Mouse (Mus musculus) embryo, embryonic 10.5 days (tissue): ENCODE measurements around the gene Dpysl4.

ENCODE experiments used
- DNase-seq: peaks from one replicate; pipeline ENCODE4 v3.0.0-alpha.2; 2015; ENCODE audit warnings: low spot score

Gene Dpysl4

DNA sequence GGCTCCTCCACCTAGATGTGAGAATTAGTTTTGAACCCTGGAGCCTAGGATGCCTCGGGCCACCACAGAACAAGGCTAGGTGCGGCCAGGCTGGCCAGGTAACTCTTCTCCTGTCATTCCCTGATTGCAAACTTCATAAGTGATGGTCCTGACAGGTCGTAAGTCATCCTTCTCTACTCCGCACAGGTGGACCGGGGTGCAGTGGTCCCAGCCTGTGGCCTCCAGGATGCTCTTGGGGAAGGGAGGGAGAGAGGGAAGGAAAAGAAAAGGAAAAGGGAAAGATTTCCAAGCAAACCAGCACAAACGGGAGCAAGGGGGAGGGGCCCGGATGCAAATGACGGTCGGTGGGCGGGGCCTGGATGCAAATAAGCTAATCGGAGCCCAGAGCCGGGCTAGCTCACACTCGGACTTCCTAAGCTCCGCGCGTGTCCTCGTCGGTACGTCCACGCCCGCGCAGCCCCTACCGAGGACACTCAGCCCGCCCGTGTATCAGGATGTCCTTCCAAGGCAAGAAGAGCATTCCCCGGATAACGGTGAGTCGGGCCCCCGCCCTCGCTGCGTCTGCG lies at the start of gene Dpysl4:
Gene Dpysl4 (plus strand): TSS at position 373 of the 566 bp plus-strand sequence.
- DNase-seq: peak; percentile 93

DNA sequence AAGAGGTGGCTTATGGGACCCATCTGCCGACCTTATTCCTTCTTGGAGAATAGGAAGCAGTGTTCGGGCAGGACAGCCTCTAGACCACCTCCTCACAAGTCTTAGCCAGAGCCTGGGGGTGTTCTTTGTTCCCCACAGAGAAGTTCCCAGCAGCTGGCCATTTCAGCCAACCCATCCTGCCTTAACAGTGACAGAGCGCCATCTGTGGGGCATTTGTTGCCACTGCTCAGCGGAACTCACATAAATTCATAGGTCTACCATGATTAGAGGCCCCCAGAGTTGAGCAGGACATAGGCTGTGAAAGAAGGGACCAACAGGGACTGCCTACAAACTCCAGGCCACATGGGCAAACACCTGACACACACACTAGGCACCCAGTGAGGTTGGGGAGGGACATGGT lies 22.4 kb upstream of the Dpysl4 start:
- peak; percentile 53 for DNase-seq

DNA sequence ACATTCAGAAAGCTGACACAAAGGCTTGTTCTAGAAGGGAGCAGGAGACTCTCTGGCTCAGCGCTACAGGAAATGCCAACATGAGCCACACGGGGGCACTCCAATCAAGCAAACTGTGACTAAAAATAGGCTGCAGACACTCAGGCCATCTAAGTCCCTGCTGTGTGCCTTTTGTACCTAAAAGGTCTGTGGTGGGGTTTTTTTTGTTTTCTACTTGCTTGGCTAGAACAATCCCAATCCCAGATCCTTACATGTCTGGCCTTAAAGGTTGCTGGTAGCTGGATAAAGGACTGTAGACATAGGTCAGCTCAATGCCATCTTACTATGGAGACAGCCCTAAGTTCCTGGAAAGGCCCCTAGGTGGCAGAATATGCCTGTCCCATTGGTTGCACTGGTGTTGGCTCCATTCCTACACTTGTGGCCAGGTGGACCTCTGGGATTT lies 17.6 kb upstream of the Dpysl4 start:
- peak; percentile 90 for DNase-seq

DNA sequence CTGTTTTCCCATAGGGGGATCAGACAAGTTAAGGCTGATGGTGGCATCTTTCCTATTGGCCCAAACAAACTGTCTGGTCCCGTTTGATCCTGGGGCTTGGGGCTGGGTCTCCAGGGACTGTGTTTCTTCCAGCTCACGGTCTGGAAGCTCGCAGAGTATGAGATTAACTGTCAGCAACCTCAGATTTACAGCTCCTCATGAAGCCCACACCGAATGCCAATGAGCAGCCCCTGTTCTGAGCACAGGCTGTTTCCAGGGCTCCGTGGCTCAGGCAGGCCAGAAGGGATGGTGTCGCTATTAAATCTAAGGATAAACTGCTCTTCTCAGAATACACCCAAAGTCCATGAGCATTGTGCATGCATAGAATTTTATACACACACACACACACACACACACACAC lies 11.6 kb upstream of the Dpysl4 start:
- peak; percentile 49 for DNase-seq

DNA sequence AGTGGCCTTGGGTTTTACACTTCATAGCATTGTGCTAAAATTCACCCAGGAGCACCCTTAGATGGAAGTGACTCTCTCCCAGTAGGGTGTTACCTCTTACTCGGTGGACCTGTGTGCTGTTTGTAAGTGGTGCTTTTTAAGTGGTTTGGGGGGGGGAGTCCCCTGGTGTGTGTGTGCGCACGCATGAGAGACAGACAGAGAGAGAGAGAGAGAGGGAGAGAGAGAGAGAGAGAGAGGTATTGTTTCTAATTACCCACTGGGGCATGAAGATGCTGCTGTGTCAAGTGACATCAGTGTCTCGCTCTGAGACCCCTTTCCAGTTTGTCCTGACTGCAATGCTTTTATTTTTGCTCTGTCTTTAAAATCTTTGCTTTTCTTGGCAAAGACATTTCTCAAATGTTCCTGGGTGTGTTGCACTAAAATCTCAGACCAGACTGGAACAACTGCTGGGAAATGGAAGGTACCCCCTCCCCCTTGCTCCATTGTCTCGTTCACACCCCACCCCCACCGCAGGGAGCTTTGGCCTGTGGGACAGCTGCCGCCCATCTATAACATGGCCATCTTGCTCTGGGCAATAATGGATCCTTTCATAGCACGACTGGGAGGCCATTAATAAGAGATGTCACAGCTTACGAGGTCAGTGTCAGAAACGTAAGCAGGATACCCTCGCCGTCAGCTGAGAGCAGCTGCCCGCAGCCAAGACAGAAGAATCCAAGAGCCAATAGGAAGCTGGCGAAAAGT lies 10.6 kb upstream of the Dpysl4 start:
- peak; percentile 72 for DNase-seq

DNA sequence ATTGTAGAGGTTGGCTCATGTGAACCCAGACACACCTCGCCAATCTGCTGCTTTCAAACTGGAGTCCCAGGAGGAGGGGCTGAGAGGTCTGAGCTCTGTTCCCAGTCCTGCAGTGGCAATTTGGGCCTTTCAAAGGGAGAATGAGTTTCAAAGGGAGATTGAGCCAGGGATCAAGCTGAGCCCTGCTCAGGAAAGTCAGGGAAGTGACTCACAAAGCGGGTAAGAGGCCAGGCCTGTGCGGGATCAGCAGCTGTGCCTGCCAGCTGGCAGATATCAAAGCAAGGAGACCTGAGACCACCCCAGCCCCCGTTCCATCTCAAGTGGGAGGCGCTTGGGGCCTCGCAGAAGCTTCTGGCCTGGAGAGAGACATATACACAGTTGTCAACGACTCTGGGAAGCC lies 8.5 kb upstream of the Dpysl4 start:
- peak; percentile 51 for DNase-seq

DNA sequence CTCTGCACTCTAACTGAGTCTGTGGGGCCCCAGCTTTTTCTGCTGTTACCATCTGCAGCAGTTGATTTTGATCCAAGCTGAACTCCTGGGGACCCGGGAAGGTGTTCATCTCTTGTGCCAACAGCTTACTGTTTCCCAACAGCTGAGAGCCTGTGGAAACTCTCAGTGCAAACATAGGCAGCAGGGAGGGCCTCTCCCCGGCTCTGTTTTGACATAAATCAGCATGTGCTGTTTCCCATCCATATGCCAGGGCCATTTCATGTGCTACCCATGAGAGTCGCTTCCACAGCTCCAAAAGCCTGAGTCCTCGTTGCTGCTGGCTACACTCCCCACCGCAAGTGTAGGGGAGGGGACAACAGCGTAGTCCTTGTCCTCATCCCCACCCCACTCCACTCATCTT lies 7.6 kb upstream of the Dpysl4 start:
- no peak for DNase-seq

DNA sequence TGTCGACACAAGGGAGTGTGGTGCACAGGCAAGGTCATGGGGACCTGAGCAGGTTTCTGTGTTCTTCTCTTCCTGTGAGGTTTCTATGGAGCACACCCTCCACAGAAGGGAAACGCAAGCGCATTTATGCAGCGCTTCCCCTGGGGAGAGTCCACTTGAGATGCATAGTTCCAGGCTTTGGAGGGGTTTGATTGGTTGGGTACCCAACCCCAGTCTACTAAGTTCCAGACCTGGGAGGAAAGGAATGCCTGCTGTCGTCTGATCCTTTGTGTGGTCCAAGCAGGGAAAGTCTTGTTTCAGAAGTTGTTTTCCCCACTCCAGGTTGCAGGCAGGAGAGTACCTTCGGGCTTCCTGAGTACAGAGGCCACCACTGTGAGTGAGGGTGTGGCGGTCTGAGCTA lies 6.7 kb upstream of the Dpysl4 start:
- DNase-seq: no peak

DNA sequence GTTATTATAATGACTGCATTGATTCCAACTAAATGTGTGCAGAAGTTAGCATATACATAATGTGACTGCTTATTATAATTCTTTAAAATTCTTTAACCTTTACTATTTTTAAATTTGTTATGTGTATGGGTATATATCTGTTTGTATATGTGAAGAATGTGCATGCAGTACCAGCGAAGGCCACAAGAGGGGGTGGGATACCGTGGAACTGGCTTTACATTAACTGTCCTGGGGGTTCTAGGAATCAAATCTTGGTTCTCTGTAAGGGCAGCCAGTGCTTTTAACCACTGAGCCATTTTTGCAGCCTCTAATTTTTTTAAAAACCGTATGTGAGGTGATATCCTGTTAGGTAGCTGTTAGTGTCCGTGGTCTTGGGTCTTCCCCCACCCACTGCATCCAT lies 5.1 kb upstream of the Dpysl4 start:
- peak; percentile 38 for DNase-seq

DNA sequence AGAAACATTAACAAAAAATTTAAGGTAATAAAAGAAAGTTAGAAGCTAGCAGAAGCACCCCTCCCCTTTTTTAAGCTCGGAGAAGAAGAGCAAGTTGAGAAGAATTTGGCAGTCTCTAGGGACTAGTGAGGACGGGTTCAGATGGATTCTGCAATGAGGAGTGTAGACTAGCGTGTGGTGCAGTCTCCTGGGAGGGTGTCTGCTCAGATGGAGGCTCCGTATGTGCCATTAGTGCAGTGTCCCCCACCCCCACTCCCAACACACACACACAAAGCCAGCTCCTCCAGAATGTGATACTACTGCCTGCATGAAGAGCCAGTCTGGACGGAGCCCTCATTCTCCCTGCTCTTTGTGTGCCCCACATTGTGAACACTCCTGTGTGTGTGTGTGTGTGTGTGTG lies 4.6 kb upstream of the Dpysl4 start:
- DNase-seq: no peak

DNA sequence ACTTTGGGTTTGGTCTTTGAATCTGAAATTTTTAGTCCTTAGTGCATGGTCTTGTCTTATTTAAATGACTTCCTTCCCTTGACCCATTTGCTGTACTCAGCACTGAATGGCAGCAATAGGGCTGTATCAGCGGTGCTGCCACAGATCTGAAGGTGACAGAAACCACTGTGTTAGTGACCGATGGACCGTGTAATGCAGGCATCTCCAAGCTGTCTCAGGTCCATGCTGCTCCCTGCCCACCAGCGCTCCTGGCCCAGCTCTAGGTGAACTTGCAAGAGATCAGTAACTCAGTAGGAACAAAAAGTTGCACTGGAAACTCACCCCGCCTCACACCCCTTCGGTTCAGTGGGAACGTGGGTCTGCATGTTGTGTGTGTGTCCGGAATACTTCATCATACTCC lies 3.5 kb upstream of the Dpysl4 start:
- no peak for DNase-seq

DNA sequence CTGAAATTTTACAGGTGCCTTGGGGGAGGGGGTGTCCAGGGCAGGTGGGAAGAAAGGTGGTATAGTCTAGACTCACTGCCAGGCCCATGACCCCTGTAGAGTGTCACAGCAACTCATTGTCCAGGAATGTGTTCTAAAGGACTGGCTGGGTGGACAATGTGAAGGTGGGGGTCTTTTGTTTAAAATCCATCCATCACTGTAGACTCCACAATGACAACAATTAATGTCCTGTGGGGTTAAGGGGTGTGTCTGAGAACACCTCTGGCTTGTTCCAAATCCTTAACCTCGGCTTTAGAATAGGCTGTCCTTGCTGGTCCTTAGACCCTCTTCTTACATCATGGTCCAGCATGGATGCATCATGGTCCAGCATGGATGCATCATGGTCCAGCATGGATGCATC lies 1.5 kb upstream of the Dpysl4 start:
- no peak for DNase-seq

DNA sequence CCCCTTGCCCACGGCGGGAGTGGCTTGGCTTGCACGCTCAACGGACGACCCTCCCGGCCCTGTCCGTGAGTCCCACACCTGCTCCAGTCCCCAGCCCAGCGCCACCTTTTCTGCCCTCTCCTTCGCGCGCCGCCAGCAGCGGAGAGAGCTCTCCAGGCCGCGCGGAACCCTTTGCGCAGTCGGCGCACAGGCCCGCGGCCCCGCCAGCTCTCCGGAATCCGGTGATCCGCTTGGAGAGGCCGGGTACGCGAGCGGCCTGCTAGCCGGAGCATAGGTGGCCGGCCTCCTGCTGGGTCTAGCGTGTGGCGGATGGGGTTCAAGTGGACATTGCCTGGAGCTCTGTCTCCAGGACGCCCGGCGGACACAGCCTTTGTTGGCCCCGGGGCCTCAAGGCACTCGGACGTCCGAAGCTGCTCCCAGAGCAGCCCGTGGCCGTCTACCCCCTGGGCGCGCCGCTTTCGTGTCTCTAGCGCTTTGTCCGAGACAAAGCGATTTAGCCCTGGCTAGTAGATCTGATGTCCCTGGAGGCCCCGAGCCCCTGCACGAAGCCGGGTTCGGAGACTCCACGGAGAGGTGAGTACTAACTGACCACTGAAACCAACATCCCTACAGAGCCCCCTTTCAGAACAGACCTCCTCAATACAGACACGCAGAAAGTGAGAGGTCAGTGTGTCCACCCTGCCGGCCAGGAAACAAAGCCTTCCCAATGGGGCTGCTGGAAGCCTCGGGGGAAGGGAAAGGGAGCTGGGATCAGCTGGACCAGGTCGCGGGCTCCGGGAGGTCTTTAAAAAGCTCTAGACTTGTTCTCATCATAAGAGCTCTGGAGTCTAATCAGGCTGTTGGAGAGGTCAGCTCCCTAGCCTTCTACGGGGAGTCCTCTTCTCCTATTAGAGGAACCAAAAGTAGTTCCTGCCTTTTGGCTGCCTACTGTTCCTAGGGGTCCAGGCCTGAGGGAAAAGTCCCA lies 676 bp downstream of the Dpysl4 start:
- DNase-seq: peak; percentile 63

DNA sequence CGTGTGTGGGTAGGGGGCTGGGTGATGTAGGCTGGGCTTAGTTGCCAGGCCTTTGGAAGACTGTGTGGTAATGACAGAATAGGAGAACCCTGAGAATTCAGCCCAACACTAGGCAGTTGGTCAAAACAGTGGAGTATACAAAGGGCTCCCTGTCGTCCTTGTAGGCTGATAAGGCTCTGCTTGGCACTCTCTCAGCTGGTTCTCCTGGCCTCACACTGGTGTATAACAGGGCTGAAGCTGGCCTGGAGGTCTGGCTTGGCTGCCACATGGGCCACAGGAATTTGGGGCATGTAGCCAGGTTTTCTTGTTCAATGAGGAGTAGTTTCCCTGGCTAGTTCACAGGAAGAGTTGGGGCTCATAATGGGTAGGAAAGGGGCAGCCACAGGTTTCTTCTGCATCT lies 2.0 kb downstream of the Dpysl4 start:
- no peak for DNase-seq

DNA sequence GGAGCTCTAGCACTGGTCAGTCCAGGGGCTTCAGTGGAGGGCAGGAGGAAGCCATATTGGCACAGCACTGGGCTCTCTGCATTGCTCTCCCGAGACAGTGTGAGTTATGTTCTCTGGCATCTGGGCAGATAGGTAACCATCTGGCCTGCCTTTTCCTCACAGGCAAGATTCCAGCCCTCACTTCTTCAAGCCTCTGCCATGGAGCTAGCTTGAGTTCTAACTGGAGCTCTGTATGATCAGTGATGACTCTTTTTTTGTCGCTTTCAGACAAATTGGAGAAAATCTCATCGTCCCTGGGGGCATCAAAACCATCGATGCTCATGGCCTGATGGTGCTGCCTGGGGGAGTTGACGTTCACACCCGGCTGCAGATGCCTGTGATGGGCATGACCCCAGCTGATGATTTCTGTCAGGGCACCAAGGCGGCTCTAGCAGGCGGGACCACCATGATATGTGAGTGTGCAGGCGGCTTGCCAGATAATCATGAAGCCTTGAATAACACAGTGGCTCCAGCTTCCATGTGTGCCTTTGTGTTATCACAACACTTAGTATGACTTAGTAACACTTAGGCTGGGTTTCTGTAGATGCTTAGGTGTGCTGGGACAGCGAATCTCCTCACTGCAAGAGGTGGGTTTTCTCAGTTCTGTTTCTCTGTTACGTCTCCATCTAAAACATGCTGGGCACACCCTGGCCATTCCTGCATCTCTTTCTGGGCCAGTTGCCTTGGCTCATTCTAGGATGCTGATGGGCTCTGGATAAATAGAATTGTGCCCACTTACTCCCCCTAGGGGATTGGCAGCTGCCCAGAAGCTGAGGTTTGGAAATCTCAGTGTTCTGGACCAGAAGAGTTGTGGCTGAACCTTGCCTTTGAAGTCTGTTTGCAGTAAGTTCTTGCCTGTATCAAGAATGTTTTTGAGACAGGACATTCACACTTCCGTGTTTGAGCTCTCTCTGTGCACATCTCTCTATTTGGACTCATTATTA lies 4.4 kb downstream of the Dpysl4 start:
- no peak for DNase-seq

DNA sequence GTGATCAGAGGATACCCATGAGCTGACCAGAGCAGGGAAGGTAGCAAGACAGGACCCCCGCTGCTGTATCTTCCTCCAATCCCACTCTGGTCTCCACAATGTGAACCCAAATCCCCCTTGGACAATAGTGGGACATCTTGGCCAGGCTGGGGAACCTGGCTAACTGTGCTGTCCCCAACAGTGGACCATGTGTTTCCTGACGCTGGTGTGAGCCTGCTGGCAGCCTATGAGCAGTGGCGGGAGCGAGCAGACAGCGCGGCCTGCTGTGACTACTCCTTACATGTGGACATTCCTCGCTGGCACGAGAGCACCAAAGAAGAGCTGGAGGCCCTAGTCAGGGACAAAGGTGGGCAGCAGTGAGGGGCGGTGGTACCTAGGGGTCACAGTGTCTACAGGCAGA lies 5.9 kb downstream of the Dpysl4 start:
- DNase-seq: no peak

DNA sequence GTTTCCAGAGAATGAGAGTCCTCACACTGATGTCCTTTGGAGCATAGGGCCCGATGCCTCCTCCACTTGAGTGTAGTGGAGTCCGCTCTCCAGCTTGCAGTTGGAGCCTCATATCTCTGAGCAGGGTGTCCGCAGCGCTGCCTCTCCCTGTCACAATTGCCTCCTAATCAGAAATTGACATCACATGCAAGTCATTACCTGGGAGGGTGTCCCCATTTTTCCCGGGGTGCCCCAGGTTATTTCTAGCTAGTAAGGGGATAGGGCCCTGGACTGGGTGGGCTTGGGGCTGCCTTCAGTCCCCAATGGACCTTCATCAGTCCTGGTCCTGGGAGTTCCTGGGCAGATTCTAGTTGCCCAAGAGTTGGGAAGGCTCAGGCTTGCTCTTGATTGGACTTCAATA lies 6.9 kb downstream of the Dpysl4 start:
- DNase-seq: no peak

DNA sequence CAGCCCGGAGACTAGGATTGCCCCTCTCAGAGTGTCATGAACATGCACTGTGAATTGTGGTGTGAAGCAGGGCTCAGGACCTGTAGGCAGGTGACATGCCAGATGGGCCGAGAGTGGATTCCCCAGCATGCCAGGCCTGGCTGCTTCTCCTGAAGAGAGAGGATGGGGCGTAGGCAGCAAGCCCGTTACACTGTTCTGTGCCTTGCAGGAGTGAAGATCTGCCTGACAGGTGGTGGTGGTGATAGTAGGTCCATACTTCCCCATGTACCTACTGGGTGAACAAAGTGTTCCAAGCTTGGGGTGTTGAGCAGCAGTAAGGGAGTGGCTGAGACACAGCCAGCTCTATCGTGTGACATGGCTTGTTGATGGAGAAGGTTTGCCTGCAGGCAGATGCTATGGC lies 7.3 kb downstream of the Dpysl4 start:
- DNase-seq: no peak

DNA sequence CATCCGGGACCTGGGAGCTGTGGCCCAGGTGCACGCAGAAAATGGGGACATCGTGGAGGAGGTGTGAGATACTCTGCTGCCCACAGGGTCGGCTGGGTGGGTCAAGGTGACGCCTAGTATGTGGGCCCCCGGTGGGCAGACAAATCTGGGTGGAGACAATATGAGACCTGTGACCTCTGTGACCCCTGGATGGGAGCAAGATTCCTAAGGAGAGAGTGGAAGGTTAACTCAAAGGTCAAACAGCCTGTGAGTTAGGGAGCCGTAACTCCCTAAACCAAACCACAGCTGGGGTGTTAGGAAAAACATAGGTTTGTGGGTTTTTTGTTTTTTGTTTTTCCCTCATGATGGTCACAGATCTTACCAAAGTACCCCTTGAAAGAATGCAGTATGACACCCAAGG lies 8.0 kb downstream of the Dpysl4 start:
- DNase-seq: no peak

DNA sequence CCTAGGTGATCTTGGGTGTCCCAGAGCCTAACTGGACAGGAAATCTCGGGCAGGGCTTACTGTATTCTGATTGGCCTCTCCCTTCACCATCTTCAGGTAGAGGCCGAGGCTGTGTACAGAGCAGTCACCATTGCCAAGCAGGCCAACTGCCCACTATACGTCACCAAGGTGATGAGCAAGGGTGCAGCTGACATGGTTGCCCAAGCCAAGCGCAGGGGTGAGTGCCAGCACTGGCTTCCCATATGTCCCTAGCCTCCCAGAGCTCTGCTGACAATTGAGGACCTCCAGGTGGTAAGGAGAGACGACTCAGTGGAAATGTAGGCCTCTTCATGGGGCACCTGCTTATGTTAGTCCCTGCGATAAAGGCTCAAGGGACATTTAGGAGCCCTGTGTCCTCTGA lies 9.0 kb downstream of the Dpysl4 start:
- no peak for DNase-seq

DNA sequence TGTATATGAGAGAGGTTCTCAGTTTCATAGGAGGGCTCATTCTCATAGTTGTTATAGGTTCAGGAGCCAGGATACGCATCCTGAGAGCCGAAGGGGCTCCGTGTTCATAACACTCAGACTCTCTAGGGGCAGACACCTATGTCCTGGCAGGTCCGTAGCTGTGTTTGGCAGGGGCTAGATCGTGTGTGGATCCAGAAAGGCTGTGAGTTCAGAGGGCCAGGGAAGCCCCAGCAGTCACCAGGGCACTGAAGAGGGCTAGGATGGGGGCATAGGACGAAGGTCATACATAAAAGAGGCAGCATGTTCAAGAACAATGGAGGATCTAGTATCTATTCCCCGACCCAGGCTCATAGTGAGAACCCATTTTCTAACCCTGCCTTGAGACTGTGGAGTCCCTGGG lies 9.5 kb downstream of the Dpysl4 start:
- no peak for DNase-seq

DNA sequence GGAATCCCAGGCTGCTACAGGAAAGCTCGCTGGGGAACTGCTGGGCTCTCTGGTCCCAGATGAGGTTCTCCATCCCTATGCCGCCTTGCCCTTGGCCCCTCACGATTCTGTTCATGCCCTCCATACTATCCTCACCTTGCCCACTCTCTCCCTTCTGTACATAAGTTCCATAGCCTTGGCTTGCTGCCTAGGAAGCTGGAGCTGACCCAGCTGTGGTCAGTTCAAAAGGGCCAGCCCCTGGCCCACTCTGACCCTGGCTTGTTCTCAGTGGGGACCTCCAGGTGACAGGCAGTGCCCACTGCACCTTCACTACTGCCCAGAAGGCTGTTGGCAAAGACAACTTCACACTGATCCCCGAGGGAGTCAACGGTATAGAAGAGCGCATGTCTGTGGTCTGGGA lies 10.6 kb downstream of the Dpysl4 start:
- DNase-seq: no peak
